Mouse (Mus musculus): ENCODE results near the gene Cln3.

GRCm38 (mm10) chr7:126632478-126632877, 46.9 kb upstream of the Cln3 start:
- TF ChIP-seq TCF3 (IDR thresholded peaks at IDR 0.05; ENCODE audit: insufficient read length, low read depth): no peak
- TF ChIP-seq MAX (IDR thresholded peaks at IDR 0.05; ENCODE audit: low read depth): no peak
- no peak for TF ChIP-seq MYOD1 (IDR thresholded peaks at IDR 0.05; ENCODE audit: control insufficient read depth in 1 of 3, insufficient read length in 2 of 3, low read depth in 2 of 3)
- no peak for TF ChIP-seq POLR2A (IDR thresholded peaks at IDR 0.05; ENCODE audit: insufficient read length, low read depth)
- TF ChIP-seq USF1 (IDR thresholded peaks at IDR 0.05; ENCODE audit: low read depth): no peak
- TF ChIP-seq TCF12 (IDR thresholded peaks at IDR 0.05; ENCODE audit: insufficient read depth, poor library complexity, severe bottlenecking): no peak
- TF ChIP-seq E2F4 (IDR thresholded peaks at IDR 0.05; ENCODE audit: insufficient read depth): no peak
- TF ChIP-seq REST (IDR thresholded peaks at IDR 0.05; ENCODE audit: insufficient read depth, insufficient read length): no peak
- no peak for TF ChIP-seq POLR2AphosphoS2 (IDR thresholded peaks at IDR 0.05; ENCODE audit: insufficient read length, low read depth)
- no peak for TF ChIP-seq SRF (IDR thresholded peaks at IDR 0.05; ENCODE audit: control insufficient read depth, insufficient read length, low read depth)

All from myocyte (in vitro differentiated cells).